Comparison of ENCODE assay signal across 15 mouse cellular contexts in genomic region chr1:191068377-191068776, GRCm38 (mm10). TPM values are rescaled to one million over a fixed set of nuclear protein-coding genes. Genes with fewer than 3 reads are reported as not detected.
A peak's percentile ranks its signal among the peaks of the same experiment; 100 is the strongest.
DNase-seq lines count a peak whose midpoint lies in the region; ATAC-seq and TF ChIP-seq lines count a peak whose summit lies in the region.
"Had no signal": no experiment of that assay in that cellular context is flagged by ENCODE, and none has a peak within 500 bp of the region (broad histone marks: within the 10 kb centered on the region; RNA-seq: fewer than 3 reads in every experiment).

No protein-coding gene starts in this region.

- no peak overlapping the region for H3K9ac ChIP-seq in kidney, postnatal 0 days (ENCODE audit: low read depth, low read length)
- no peak overlapping the region for H3K9ac ChIP-seq in kidney, embryonic 14.5 days (ENCODE audit: low read depth, low read length)
- H3K9ac ChIP-seq: forebrain, embryonic 13.5 days; hindbrain, embryonic 15.5 days; neural tube, embryonic 13.5 days had no signal

- WGBS in kidney, postnatal 0 days: 80% methylated on average over 5 of the region's 5 CpGs
- 83% methylated on average over 5 of the region's 5 CpGs for WGBS in kidney, embryonic 14.5 days

- no peak for TF ChIP-seq POLR2A in cortical plate, adult 2 months (IDR thresholded peaks at IDR 0.05; ENCODE audit: extremely low read depth, insufficient read depth, low read length)

- no peak overlapping the region for H3K27ac ChIP-seq in kidney, postnatal 0 days
- H3K27ac ChIP-seq in kidney, embryonic 14.5 days (ENCODE audit: low read depth, low read length): no peak overlapping the region
- H3K27ac ChIP-seq in cortical plate, adult 2 months (ENCODE audit: insufficient read depth, low read length): no peak overlapping the region
- H3K27ac ChIP-seq: forebrain, embryonic 13.5 days; hindbrain, embryonic 15.5 days; neural tube, embryonic 13.5 days had no signal

- no peak overlapping the region for H3K4me3 ChIP-seq in kidney, postnatal 0 days (replicated peaks; ENCODE audit: low read depth, low read length)
- no peak overlapping the region for H3K4me3 ChIP-seq in kidney, embryonic 14.5 days (ENCODE audit: low read length)
- H3K4me3 ChIP-seq in cortical plate, adult 2 months (ENCODE audit: insufficient read depth, low read length): no peak overlapping the region
- H3K4me3 ChIP-seq: forebrain, embryonic 13.5 days; hindbrain, embryonic 15.5 days; neural tube, embryonic 13.5 days had no signal

- ATAC-seq in kidney, postnatal 0 days (replicated peaks; ENCODE audit: low FRiP score, low read depth): no peak
- no peak for ATAC-seq in kidney, embryonic 14.5 days (ENCODE audit: low FRiP score, low TSS enrichment)
- ATAC-seq in erythroid progenitor cell, adult 5-6 weeks (replicated peaks; ENCODE audit: low FRiP score, poor library complexity, severe bottlenecking): no peak
- ATAC-seq: forebrain, embryonic 13.5 days had no signal

- peak; percentile 33 for DNase-seq in kidney, postnatal 0 days (ENCODE audit: low spot score)
- DNase-seq in 3T3-L1 (ENCODE audit: low read depth, low spot score) (peak; percentile 61), 416B (ENCODE audit: low read depth) (peak; percentile 36)
- no peak for DNase-seq in frontal cortex, postnatal 14 days (ENCODE audit: low spot score in 2 of 2)
- DNase-seq: cerebellum, adult 9-11 months had no signal

- H3K27me3 ChIP-seq in kidney, postnatal 0 days (ENCODE audit: insufficient read depth, low read length): no peaks in the 10 kb centered on the region
- no peaks in the 10 kb centered on the region for H3K27me3 ChIP-seq in kidney, embryonic 14.5 days (ENCODE audit: control insufficient read depth, insufficient read depth, low read length)
- H3K27me3 ChIP-seq: forebrain, embryonic 13.5 days; hindbrain, embryonic 15.5 days; neural tube, embryonic 13.5 days had no signal

- H3K4me2 ChIP-seq in kidney, postnatal 0 days (ENCODE audit: low read length): no peak overlapping the region
- no peak overlapping the region for H3K4me2 ChIP-seq in kidney, embryonic 14.5 days (replicated peaks; ENCODE audit: low read depth, low read length)
- H3K4me2 ChIP-seq: forebrain, embryonic 13.5 days; hindbrain, embryonic 15.5 days; neural tube, embryonic 13.5 days had no signal

- peak; percentile 53 for TF ChIP-seq CTCF in kidney, postnatal 0 days (IDR thresholded peaks at IDR 0.05; ENCODE audit: low read depth)
- TF ChIP-seq CTCF in cortical plate, adult 2 months (IDR thresholded peaks at IDR 0.05; ENCODE audit: extremely low read depth, insufficient read depth, low read length): 0 out of 2 replicates have a peak, but pooled peaks have one; percentile 13

- peaks cover 27% of the 10 kb centered on the region; the same call in 1 of the 2 replicates for H3K36me3 ChIP-seq in kidney, postnatal 0 days (ENCODE audit: insufficient read depth, low read length)
- peaks cover 76% of the 10 kb centered on the region for H3K36me3 ChIP-seq in kidney, embryonic 14.5 days (ENCODE audit: control insufficient read depth, insufficient read depth, low read length)
- H3K36me3 ChIP-seq: hindbrain, embryonic 15.5 days had no signal

- no peaks in the 10 kb centered on the region for H3K9me3 ChIP-seq in kidney, postnatal 0 days (replicated peaks; ENCODE audit: low read length)
- no peaks in the 10 kb centered on the region for H3K9me3 ChIP-seq in kidney, embryonic 14.5 days (ENCODE audit: control insufficient read depth, low read length)
- H3K9me3 ChIP-seq: forebrain, embryonic 13.5 days; hindbrain, embryonic 15.5 days; neural tube, embryonic 13.5 days had no signal

- H3K4me1 ChIP-seq in kidney, postnatal 0 days (replicated peaks; ENCODE audit: insufficient read depth, low read length): no peaks in the 10 kb centered on the region
- H3K4me1 ChIP-seq in kidney, embryonic 14.5 days (ENCODE audit: control insufficient read depth, insufficient read depth, low read length): peaks cover 11% of the 10 kb centered on the region
- no peaks in the 10 kb centered on the region for H3K4me1 ChIP-seq in cortical plate, adult 2 months (ENCODE audit: control insufficient read depth, insufficient read depth, low read length)

RNA-seq across cellular contexts. Expression of gene Nsl1, which starts 5.6 kb away (rescaled TPM):
- 8.6 and 12.1 TPM in 2 replicates for polyA plus RNA-seq in kidney, postnatal 0 days (2015; fragmentation: Nextera tagmentation; extraction: Ambion mirVana)
- 10.4 and 23.3 TPM in 2 replicates for polyA plus RNA-seq in kidney, embryonic 14.5 days (2014; fragmentation: Nextera tagmentation; extraction: Ambion mirVana)
- 0.52 and 0.61 TPM in 2 replicates for polyA plus RNA-seq in cortical plate, adult 2 months (2012; rRNA removed)
- total RNA-seq in erythroid progenitor cell, adult 5-6 weeks (2015; ENCODE audit: low replicate concordance): 13.3 and 33.1 TPM in 2 replicates
- total RNA-seq in erythroid progenitor cell, adult 5-6 weeks (2017; ENCODE audit: low replicate concordance): 24.9 and 26.4 TPM in 2 replicates

RNA-seq across cellular contexts. Expression of gene Tatdn3, which starts 5.6 kb away (rescaled TPM):
- 15.6 and 16.1 TPM in 2 replicates for polyA plus RNA-seq in kidney, postnatal 0 days (2015; fragmentation: Nextera tagmentation; extraction: Ambion mirVana)
- polyA plus RNA-seq in kidney, embryonic 14.5 days (2014; fragmentation: Nextera tagmentation; extraction: Ambion mirVana): 12.6 and 13.2 TPM in 2 replicates
- 60.7 and 62.4 TPM in 2 replicates for polyA plus RNA-seq in cortical plate, adult 2 months (2012; rRNA removed)
- 6.3 and 24.1 TPM in 2 replicates for total RNA-seq in erythroid progenitor cell, adult 5-6 weeks (2015; ENCODE audit: low replicate concordance)
- 3.9 and 22.1 TPM in 2 replicates for total RNA-seq in erythroid progenitor cell, adult 5-6 weeks (2017; ENCODE audit: low replicate concordance)

RNA-seq across cellular contexts. Expression of gene Batf3, which starts 29.3 kb away (rescaled TPM):
- 10.5 and 12.5 TPM in 2 replicates for polyA plus RNA-seq in kidney, postnatal 0 days (2015; fragmentation: Nextera tagmentation; extraction: Ambion mirVana)
- polyA plus RNA-seq in kidney, embryonic 14.5 days (2014; fragmentation: Nextera tagmentation; extraction: Ambion mirVana): 12.4 and 18.0 TPM in 2 replicates
- 3.2 and 4.8 TPM in 2 replicates for polyA plus RNA-seq in cortical plate, adult 2 months (2012; rRNA removed)
- 1.4 TPM in 1 of 2 replicates, not detected in the other for total RNA-seq in erythroid progenitor cell, adult 5-6 weeks (2015; ENCODE audit: low replicate concordance)
- not detected in 2 replicates for total RNA-seq in erythroid progenitor cell, adult 5-6 weeks (2017; ENCODE audit: low replicate concordance)

RNA-seq across cellular contexts. Expression of gene Spata45, which starts 31.9 kb away (rescaled TPM):
- not detected in 2 replicates for polyA plus RNA-seq in kidney, postnatal 0 days (2015; fragmentation: Nextera tagmentation; extraction: Ambion mirVana)
- not detected in 2 replicates for polyA plus RNA-seq in kidney, embryonic 14.5 days (2014; fragmentation: Nextera tagmentation; extraction: Ambion mirVana)
- polyA plus RNA-seq in cortical plate, adult 2 months (2012; rRNA removed): not detected in 2 replicates
- not detected in 2 replicates for total RNA-seq in erythroid progenitor cell, adult 5-6 weeks (2015; ENCODE audit: low replicate concordance)
- not detected in 2 replicates for total RNA-seq in erythroid progenitor cell, adult 5-6 weeks (2017; ENCODE audit: low replicate concordance)
- total RNA-seq: heart, adult 8-10 months; left cerebral cortex, postnatal 14 days; megakaryocyte, adult 5-6 weeks had no signal
- polyA plus RNA-seq: forebrain, embryonic 13.5 days; hindbrain, embryonic 15.5 days; neural tube, embryonic 13.5 days; urinary bladder, adult 2 months had no signal

RNA-seq across cellular contexts. Expression of gene Flvcr1, which starts 42.4 kb away (rescaled TPM):
- polyA plus RNA-seq in kidney, postnatal 0 days (2015; fragmentation: Nextera tagmentation; extraction: Ambion mirVana): 7.5 and 7.9 TPM in 2 replicates
- polyA plus RNA-seq in kidney, embryonic 14.5 days (2014; fragmentation: Nextera tagmentation; extraction: Ambion mirVana): 6.8 and 8.5 TPM in 2 replicates
- 16.9 and 17.0 TPM in 2 replicates for polyA plus RNA-seq in cortical plate, adult 2 months (2012; rRNA removed)
- 5.8 and 7.1 TPM in 2 replicates for total RNA-seq in erythroid progenitor cell, adult 5-6 weeks (2015; ENCODE audit: low replicate concordance)
- 3.6 and 6.7 TPM in 2 replicates for total RNA-seq in erythroid progenitor cell, adult 5-6 weeks (2017; ENCODE audit: low replicate concordance)

Comparison
In these comparisons a context has a peak if more than half of its experiments do, and no peak if none do; other contexts are left out.
1. DNase-seq: peak in kidney, postnatal 0 days (single experiment), 3T3-L1 (single experiment) and 416B (single experiment); none in frontal cortex, postnatal 14 days (0 of 2).